Mouse (Mus musculus): ENCODE measurements around the gene Ankmy2.

DNA sequence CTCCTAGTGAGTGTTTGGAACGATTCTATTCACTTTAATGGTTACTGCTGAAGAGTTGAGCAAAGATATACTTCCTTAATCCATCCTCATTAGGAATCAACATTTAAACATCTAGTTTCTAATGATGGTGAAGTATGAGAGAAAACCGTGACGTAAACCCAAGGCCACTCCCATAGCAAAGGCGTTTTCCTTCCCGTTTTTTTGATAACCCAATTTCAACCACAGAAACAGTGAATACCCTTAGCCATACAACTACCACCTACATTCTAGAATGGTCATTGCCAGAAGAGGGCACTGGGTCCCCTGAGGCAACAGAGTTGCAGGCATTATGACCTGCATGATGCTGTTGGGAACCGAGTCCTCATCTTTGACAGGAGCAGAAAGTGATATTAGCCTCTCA is 39.8 kb upstream of the Ankmy2 start:
- TF ChIP-seq POLR2A (IDR thresholded peaks at IDR 0.05; ENCODE audit: extremely low read depth, insufficient read depth, low read length) (no peak), CTCF (IDR thresholded peaks at IDR 0.05; ENCODE audit: extremely low read depth, insufficient read depth, low read length) (no peak)
